Mouse (Mus musculus) MEL (cell line): ENCODE results near the gene Pip4k2b.

ENCODE experiments used
- CHD2 ChIP-seq: IDR thresholded peaks from 2 replicates; pipeline ENCODE4 v1.6.1; 2011; ENCODE audit warnings: low read length, improper control_type of control experiment
- CTCF ChIP-seq, 3 experiments: IDR thresholded peaks in 2 of 3; conservative IDR thresholded peaks in 1 of 3; 2 replicates each; pipeline ENCODE4 v1.5.1; 2011 to 2012; ENCODE audit warnings: low read length in 3 of 3, low read depth in 2 of 3, mild to moderate bottlenecking in 2 of 3, improper control_type of control experiment in 1 of 3, inconsistent platforms in 1 of 3, mixed read lengths in 1 of 3, moderate library complexity in 1 of 3; ENCODE audit not compliant: control insufficient read depth in 1 of 3, insufficient read depth in 1 of 3, poor library complexity in 1 of 3, severe bottlenecking in 1 of 3

DNA sequence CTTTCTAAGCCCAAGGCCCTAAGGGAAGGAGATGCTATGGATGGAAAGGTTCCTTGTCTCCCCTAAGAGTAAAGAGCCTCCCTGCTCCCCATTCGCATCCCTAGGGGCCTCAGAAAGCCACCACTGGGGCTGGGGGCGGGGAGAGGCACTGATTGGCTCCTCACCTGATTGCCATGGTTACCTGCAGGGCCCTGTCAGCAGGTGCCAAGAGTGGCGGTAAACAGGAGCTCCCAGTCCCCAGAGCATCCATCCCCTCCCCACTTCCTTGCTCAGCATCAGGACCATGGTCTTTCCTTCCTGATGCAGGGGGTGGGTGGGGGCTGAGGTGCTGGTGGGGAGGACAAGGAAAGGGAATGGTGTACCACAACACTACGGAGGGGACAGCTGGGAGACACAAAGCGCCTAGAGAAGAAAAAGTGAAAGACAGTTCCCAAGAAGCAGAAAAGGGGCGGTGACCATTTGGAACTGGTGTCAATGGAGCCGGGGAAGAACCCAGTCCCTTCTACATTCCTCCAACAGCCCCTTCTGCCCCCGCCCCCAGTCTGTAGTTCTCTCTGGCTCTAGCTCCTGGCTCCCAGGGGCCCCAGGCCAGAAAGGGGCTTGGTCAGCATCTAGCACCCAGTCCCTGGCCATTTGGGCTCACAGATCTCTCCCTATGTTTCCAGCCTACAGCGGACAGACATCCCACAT lies 48.6 kb downstream of the Pip4k2b start:
- no peak for TF ChIP-seq CTCF (IDR thresholded peaks at IDR 0.05 in 2 of 3, conservative IDR thresholded peaks at IDR 0.05 in 1 of 3; ENCODE audit: control insufficient read depth in 1 of 3, insufficient read depth in 1 of 3, low read depth in 2 of 3, low read length in 3 of 3, poor library complexity in 1 of 3, severe bottlenecking in 1 of 3)
- TF ChIP-seq CHD2, result no peak
